Mouse (Mus musculus) liver, embryonic 13.5 days (tissue): ENCODE data around the gene Adarb1. TPM values are rescaled to one million over a fixed set of nuclear protein-coding genes. Genes with fewer than 3 reads are reported as not detected.
A peak's percentile ranks its signal among the peaks of the same experiment; 100 is the strongest.

Source experiments
- ATAC-seq: fragments of 200-750 bp; cut with Nextera tagmentation; 2 replicates; pipeline ENCODE4 v1.8.0; 2017; ENCODE audit warnings: low read depth, mild to moderate bottlenecking, moderate number of reproducible peaks, moderate library complexity
- DNase-seq: peaks from one replicate; pipeline ENCODE4 v3.0.0; 2022
- H3K27ac ChIP-seq: fragments of 300-500 bp; sonication (generic); 2 replicates; pipeline ENCODE4 v1.5.1; 2015; ENCODE audit warnings: moderate library complexity, mild to moderate bottlenecking, inconsistent platforms
- H3K27me3 ChIP-seq: fragments of 300-500 bp; sonication (generic); 2 replicates; pipeline ENCODE4 v1.6.1; 2015; ENCODE audit warnings: mild to moderate bottlenecking, inconsistent platforms
- H3K36me3 ChIP-seq: fragments of 300-500 bp; sonication (generic); 2 replicates; pipeline ENCODE4 v1.6.1; 2015; ENCODE audit warnings: mild to moderate bottlenecking, inconsistent platforms
- H3K4me1 ChIP-seq: fragments of 300-500 bp; sonication (generic); replicated peaks from 2 replicates; pipeline ENCODE4 v1.6.1; 2015; ENCODE audit warnings: inconsistent platforms
- H3K4me2 ChIP-seq: fragments of 300-500 bp; sonication (generic); 2 replicates; pipeline ENCODE4 v1.6.1; 2015; ENCODE audit warnings: inconsistent platforms, mild to moderate bottlenecking, moderate library complexity
- H3K4me3 ChIP-seq: fragments of 300-500 bp; sonication (generic); replicated peaks from 2 replicates; pipeline ENCODE4 v1.5.1; 2015; ENCODE audit warnings: mild to moderate bottlenecking, inconsistent platforms
- H3K9ac ChIP-seq: fragments of 300-500 bp; sonication (generic); 2 replicates; pipeline ENCODE4 v1.6.1; 2015; ENCODE audit warnings: mild to moderate bottlenecking, inconsistent platforms
- H3K9me3 ChIP-seq: fragments of 300-500 bp; sonication (generic); replicated peaks from 2 replicates; pipeline ENCODE4 v1.6.1; 2016; ENCODE audit warnings: inconsistent platforms
- WGBS: fragments of 180-500 bp; shearing (Covaris S2); methylation state at CpG from one replicate; pipeline ENCODE4 v1.1.7; 2015; ENCODE audit not compliant: insufficient replicate concordance; 5-methylcytosine and 5-hydroxymethylcytosine counted together
- polyA plus RNA-seq: library from polyadenylated mRNA; unstranded; fragments of >200 nt; fragmentation: Nextera tagmentation; extraction: Ambion mirVana; gene quantifications from 2 replicates; pipeline ENCODE4 v1.2.1, GENCODE M21; 2015

Gene Adarb1
- polyA plus RNA-seq, 1 experiment from 2014 or later: 1.0 TPM

- ATAC-seq: no peak
- Histone ChIP-seq H3K4me3 (peak overlapping the region; percentile 93), H3K4me1 (peaks cover 23% of the 10 kb centered on the region), H3K27ac (no peak overlapping the region), H3K36me3 (peaks cover 48% of the 10 kb centered on the region), H3K9ac (peak overlapping the region; percentile 93), H3K27me3 (no peaks in the 10 kb centered on the region), H3K9me3 (no peaks in the 10 kb centered on the region), H3K4me2 (peak overlapping the region; percentile 94)
- WGBS: 83% methylated on average over 17 of the region's 17 CpGs
- no peak for DNase-seq
These were observed 157.7 kb downstream of the Adarb1 start for GRCm38 (mm10) chr10:77260166-77260875.

DNA sequence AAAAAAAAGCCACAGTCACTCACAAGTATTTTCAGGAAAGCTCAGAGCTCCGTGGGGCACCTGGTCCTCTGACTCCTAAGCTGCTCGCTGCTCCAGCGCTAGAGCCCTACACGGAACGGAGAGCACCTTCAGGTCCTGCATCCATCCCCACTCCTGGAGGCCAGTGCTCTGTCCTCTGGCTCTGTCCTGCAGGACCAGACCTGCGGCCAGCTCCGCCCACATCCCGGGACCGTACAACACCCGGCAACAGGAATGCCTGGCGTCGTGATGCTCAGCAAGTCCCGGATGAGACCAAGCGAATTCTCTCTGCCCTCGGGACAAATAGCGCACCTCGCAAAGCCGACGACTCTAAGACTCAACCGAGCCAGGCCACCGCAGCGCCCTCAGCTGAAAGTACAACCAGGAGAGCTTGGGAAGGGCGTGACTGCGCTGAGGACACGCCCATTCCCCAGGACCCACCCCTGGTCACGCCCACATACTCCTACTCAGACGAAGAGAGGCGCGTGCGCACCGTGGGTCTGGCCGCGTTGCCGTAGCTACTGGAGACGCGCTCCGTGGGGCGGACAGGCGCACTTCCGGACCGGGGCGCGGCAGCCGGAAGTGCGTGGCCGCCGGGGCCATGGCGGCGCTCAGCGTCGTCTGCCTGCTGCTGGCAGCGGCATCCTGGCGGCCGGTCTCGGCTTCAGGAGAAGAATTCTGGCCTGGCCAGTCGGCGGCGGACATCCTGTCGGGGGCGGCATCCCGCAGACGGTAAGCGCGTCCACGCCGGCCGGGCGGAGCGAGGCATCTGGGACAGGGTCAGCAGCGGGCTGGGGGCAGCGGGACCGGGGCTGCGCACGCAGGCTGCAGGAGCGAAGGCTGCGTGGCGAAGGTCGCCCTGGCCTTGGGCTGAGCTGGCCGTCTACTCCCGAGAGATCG lies 159.1 kb downstream of the Adarb1 start, which contains the start of gene Pofut2:
Pofut2 (plus strand) TSS at position 515 of the 918 bp plus-strand sequence.
- peak within 1 kb of the TSS; percentile 93 for H3K4me3 ChIP-seq
- 0 out of 2 replicates have a peak, but pooled peaks cover 10% of the 10 kb centered on the region for H3K27me3 ChIP-seq
- peaks cover 23% of the 10 kb centered on the region for H3K4me1 ChIP-seq
- no peaks in the 10 kb centered on the region for H3K9me3 ChIP-seq
- DNase-seq: peak; percentile 97
- H3K9ac ChIP-seq: peak within 1 kb of the TSS; percentile 93
- H3K36me3 ChIP-seq: peaks cover 35% of the 10 kb centered on the region
- H3K27ac ChIP-seq: peak within 1 kb of the TSS; percentile 80
- WGBS: under 1% methylated on average over 80 of the region's 81 CpGs
- ATAC-seq: peak; percentile 98
- peak within 1 kb of the TSS; percentile 94 for H3K4me2 ChIP-seq

DNA sequence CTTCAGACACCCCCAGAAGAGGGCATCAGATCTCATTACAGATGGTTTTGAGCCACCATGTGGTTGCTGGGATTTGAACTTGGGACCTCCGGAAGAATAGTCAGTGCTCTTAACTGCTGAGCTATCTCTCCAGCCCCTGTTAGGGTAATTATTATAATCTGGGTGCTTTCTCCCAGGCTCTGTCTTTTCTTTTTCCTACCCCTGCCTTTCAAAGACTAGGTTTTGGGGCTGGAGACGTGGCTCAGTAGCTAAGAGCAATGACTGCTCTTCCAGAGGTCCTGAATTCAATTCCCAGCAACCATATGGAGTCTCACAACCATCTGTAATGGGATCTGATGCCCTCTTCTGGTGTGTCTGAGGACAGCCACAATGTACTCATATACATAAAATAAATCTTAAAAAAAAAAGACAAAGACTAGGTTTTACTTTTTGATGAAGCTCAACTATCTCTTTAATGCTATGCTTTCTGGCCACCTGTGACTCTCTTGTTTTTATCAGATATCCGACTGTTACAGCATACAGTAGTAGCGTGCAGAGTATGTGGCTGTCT lies 160.0 kb downstream of the Adarb1 start:
- 54% methylated on average over 4 of the region's 4 CpGs for WGBS
- Histone ChIP-seq H3K4me3 (peak overlapping the region; percentile 93), H3K9me3 (no peaks in the 10 kb centered on the region), H3K9ac (peak overlapping the region; percentile 75), H3K4me1 (peaks cover 23% of the 10 kb centered on the region), H3K4me2 (peak overlapping the region; percentile 94), H3K27me3 (0 out of 2 replicates have a peak, but pooled peaks cover 10% of the 10 kb centered on the region), H3K27ac (no peak overlapping the region), H3K36me3 (peaks cover 26% of the 10 kb centered on the region)
- DNase-seq: no peak
- ATAC-seq: no peak

- H3K4me2 ChIP-seq: no peak overlapping the region
- H3K4me3 ChIP-seq: no peak overlapping the region
- no peak overlapping the region for H3K9ac ChIP-seq
- H3K27ac ChIP-seq: no peak overlapping the region
- H3K27me3 ChIP-seq: 0 out of 2 replicates have a peak, but pooled peaks cover 10% of the 10 kb centered on the region
- H3K36me3 ChIP-seq: peaks cover 2% of the 10 kb centered on the region
- no peak for ATAC-seq
- no peak for DNase-seq
- WGBS: 75% methylated on average over 3 of the region's 3 CpGs
- peaks cover 42% of the 10 kb centered on the region for H3K4me1 ChIP-seq
- no peaks in the 10 kb centered on the region for H3K9me3 ChIP-seq
These were observed 162.4 kb downstream of the Adarb1 start for GRCm38 (mm10) chr10:77255676-77256075.

DNA sequence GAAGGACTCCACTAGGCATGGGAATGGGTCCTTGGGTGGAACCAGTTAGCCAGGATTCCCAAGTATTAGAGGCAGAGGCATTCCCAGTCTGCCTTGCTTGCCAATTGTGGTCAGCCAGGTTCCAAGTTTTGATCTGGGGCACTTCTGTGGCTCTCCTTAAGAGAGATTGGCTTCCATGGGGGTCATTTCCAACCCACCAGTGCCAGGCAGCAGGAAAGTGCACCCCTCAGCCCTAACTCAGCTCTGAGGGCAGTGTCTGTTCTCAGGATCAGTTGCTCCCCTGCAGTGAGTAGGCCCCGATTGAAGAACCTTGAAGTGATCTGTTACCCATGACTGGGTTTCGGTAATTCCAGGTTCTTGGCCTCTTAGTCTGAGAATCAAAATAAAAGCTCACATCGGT lies 162.8 kb downstream of the Adarb1 start:
- Histone ChIP-seq H3K27me3 (0 out of 2 replicates have a peak, but pooled peaks cover 10% of the 10 kb centered on the region), H3K4me1 (peaks cover 41% of the 10 kb centered on the region), H3K4me3 (no peak overlapping the region), H3K27ac (no peak overlapping the region), H3K36me3 (no peaks in the 10 kb centered on the region), H3K9ac (no peak overlapping the region), H3K9me3 (no peaks in the 10 kb centered on the region), H3K4me2 (no peak overlapping the region)
- no peak for DNase-seq
- 81% methylated on average over 3 of the region's 3 CpGs for WGBS
- ATAC-seq: no peak

- no peaks in the 10 kb centered on the region for H3K36me3 ChIP-seq
These were observed 165.3 kb downstream of the Adarb1 start for GRCm38 (mm10) chr10:77252790-77253189.

GRCm38 (mm10) chr10:77251784-77252539 lies 166.1 kb downstream of the Adarb1 start:
- H3K9ac ChIP-seq: no peak overlapping the region
- no peaks in the 10 kb centered on the region for H3K36me3 ChIP-seq
- no peaks in the 10 kb centered on the region for H3K9me3 ChIP-seq
- peaks cover 12% of the 10 kb centered on the region; the same call in 1 of the 2 replicates for H3K27me3 ChIP-seq
- peaks cover 31% of the 10 kb centered on the region for H3K4me1 ChIP-seq
- H3K4me2 ChIP-seq: peak overlapping the region; percentile 13
- DNase-seq (no peak), ATAC-seq (peak; percentile 30)
- WGBS: 64% methylated on average over 18 of the region's 18 CpGs
- peak overlapping the region; percentile 7; the same call in 1 of the 2 replicates for H3K27ac ChIP-seq
- no peak overlapping the region for H3K4me3 ChIP-seq

More at GRCm38 (mm10) chr10:77252790-77253189, 165.3 kb downstream of the Adarb1 start:
- Histone ChIP-seq H3K4me3 (no peak overlapping the region), H3K27ac (no peak overlapping the region), H3K27me3 (0 out of 2 replicates have a peak, but pooled peaks cover 10% of the 10 kb centered on the region), H3K9ac (no peak overlapping the region), H3K4me2 (no peak overlapping the region), H3K4me1 (peaks cover 31% of the 10 kb centered on the region), H3K9me3 (no peaks in the 10 kb centered on the region)
- DNase-seq (peak; percentile 65), ATAC-seq (peak; percentile 29; the same call in 1 of the 2 replicates)
- WGBS: 3% methylated on average over 4 of the region's 4 CpGs

GRCm38 (mm10) chr10:77251223-77251783 lies 166.8 kb downstream of the Adarb1 start:
- Histone ChIP-seq H3K4me1 (peaks cover 31% of the 10 kb centered on the region), H3K4me3 (no peak overlapping the region), H3K9me3 (no peaks in the 10 kb centered on the region), H3K27ac (no peak overlapping the region), H3K9ac (no peak overlapping the region), H3K36me3 (no peaks in the 10 kb centered on the region), H3K27me3 (peaks cover 15% of the 10 kb centered on the region; the same call in 1 of the 2 replicates), H3K4me2 (peak overlapping the region; percentile 13)
- ATAC-seq (no peak), DNase-seq (no peak)
- 63% methylated on average over 18 of the region's 18 CpGs for WGBS

GRCm38 (mm10) chr10:77247707-77248106 lies 170.4 kb downstream of the Adarb1 start:
- DNase-seq (no peak), ATAC-seq (no peak)
- Histone ChIP-seq H3K9me3 (no peaks in the 10 kb centered on the region), H3K27me3 (peaks cover 5% of the 10 kb centered on the region; the same call in 1 of the 2 replicates), H3K27ac (no peak overlapping the region), H3K4me1 (peaks cover 40% of the 10 kb centered on the region), H3K4me2 (no peak overlapping the region), H3K36me3 (no peaks in the 10 kb centered on the region), H3K4me3 (no peak overlapping the region), H3K9ac (no peak overlapping the region)
- WGBS: 75% methylated on average over 7 of the region's 7 CpGs

DNA sequence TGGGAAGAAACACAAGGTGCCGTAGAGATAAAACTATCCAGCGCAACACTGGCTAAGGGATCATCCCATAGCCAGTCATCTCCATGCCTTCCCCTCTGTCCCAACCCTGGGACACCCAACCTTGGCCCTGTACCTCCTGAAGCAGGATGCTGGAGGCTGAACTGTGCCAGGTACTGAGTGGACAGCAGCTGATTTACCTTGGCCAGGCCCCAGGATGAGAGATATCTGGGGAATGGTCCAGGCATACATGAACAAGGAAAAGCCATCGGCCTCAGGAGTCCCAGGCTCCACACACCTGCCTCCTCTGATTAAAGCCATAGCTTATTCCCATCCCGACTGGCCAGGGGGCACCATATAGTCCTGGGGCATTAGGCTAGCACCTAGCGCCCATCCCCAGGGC lies 171.0 kb downstream of the Adarb1 start:
- Histone ChIP-seq H3K9me3 (no peaks in the 10 kb centered on the region), H3K4me1 (peaks cover 37% of the 10 kb centered on the region), H3K27ac (no peak overlapping the region), H3K4me2 (no peak overlapping the region), H3K36me3 (no peaks in the 10 kb centered on the region), H3K9ac (no peak overlapping the region), H3K27me3 (peaks cover 5% of the 10 kb centered on the region; the same call in 1 of the 2 replicates), H3K4me3 (no peak overlapping the region)
- DNase-seq (no peak), ATAC-seq (no peak)
- 73% methylated on average over 5 of the region's 5 CpGs for WGBS
